Mouse (Mus musculus) embryonic facial prominence, embryonic 13.5 days (tissue): ENCODE measurements around the gene Cntn4. TPM values are rescaled to one million over a fixed set of nuclear protein-coding genes. Genes with fewer than 3 reads are reported as not detected.

ENCODE experiments used
- ATAC-seq: fragments of 200-750 bp; cut with Nextera tagmentation; 2 replicates; pipeline ENCODE4 v1.8.0; 2017; ENCODE audit warnings: low read depth; ENCODE audit not compliant: insufficient number of reproducible peaks, insufficient read depth, low FRiP score, low TSS enrichment
- H3K27ac ChIP-seq: fragments of 300-500 bp; sonication (generic); 2 replicates; pipeline ENCODE4 v1.5.1; 2015; ENCODE audit warnings: moderate library complexity, mild to moderate bottlenecking, inconsistent platforms
- H3K27me3 ChIP-seq: fragments of 300-500 bp; sonication (generic); 2 replicates; pipeline ENCODE4 v1.6.1; 2015; ENCODE audit warnings: mild to moderate bottlenecking, inconsistent platforms
- H3K36me3 ChIP-seq: fragments of 300-500 bp; sonication (generic); 2 replicates; pipeline ENCODE4 v1.6.1; 2015; ENCODE audit warnings: mild to moderate bottlenecking, inconsistent platforms
- H3K4me1 ChIP-seq: fragments of 300-500 bp; sonication (generic); 2 replicates; pipeline ENCODE4 v1.6.1; 2015; ENCODE audit warnings: inconsistent platforms
- H3K4me2 ChIP-seq: fragments of 300-500 bp; sonication (generic); 2 replicates; pipeline ENCODE4 v1.6.1; 2015; ENCODE audit warnings: moderate library complexity, mild to moderate bottlenecking, inconsistent platforms
- H3K4me3 ChIP-seq: fragments of 300-500 bp; sonication (generic); 2 replicates; pipeline ENCODE4 v1.5.1; 2015; ENCODE audit warnings: mild to moderate bottlenecking, inconsistent platforms
- H3K9ac ChIP-seq: fragments of 300-500 bp; sonication (generic); 2 replicates; pipeline ENCODE4 v1.6.1; 2015; ENCODE audit warnings: mild to moderate bottlenecking, inconsistent platforms
- H3K9me3 ChIP-seq: fragments of 300-500 bp; sonication (generic); 2 replicates; pipeline ENCODE4 v1.6.1; 2016; ENCODE audit warnings: inconsistent platforms
- WGBS: fragments of 180-500 bp; shearing (Covaris S2); methylation state at CpG from one replicate; pipeline ENCODE4 v1.1.7; 2015; ENCODE audit warnings: mixed read lengths; 5-methylcytosine and 5-hydroxymethylcytosine counted together
- polyA plus RNA-seq: library from polyadenylated mRNA; unstranded; fragments of >200 nt; fragmentation: Nextera tagmentation; extraction: Ambion mirVana; gene quantifications from 2 replicates; pipeline ENCODE4 v1.2.1, GENCODE M21; 2015

Gene Cntn4
- polyA plus RNA-seq, 1 experiment from 2014 or later: 13.3 TPM

GRCm38 (mm10) chr6:106471840-106472608, 794.6 kb downstream of the Cntn4 start:
- H3K27me3 ChIP-seq: no peaks in the 10 kb centered on the region
- ATAC-seq: no peak
- no peaks in the 10 kb centered on the region for H3K9me3 ChIP-seq
- H3K36me3 ChIP-seq: no peaks in the 10 kb centered on the region
- H3K4me2 ChIP-seq: no peak overlapping the region
- H3K4me3 ChIP-seq: no peak overlapping the region
- H3K27ac ChIP-seq: no peak overlapping the region
- H3K9ac ChIP-seq: no peak overlapping the region
- WGBS: 73% methylated on average over 2 of the region's 2 CpGs
- no peaks in the 10 kb centered on the region for H3K4me1 ChIP-seq

GRCm38 (mm10) chr6:106473871-106474270, 796.4 kb downstream of the Cntn4 start:
- WGBS: 91% methylated on average over 2 of the region's 2 CpGs
- H3K36me3 ChIP-seq: no peaks in the 10 kb centered on the region
- H3K4me2 ChIP-seq: no peak overlapping the region
- no peak overlapping the region for H3K4me3 ChIP-seq
- no peaks in the 10 kb centered on the region for H3K27me3 ChIP-seq
- H3K9me3 ChIP-seq: no peaks in the 10 kb centered on the region
- no peak overlapping the region for H3K9ac ChIP-seq
- ATAC-seq: no peak
- H3K4me1 ChIP-seq: no peaks in the 10 kb centered on the region
- H3K27ac ChIP-seq: no peak overlapping the region

- no peak overlapping the region for H3K9ac ChIP-seq
- ATAC-seq: no peak
- H3K27me3 ChIP-seq: no peaks in the 10 kb centered on the region
- H3K4me3 ChIP-seq: no peak overlapping the region
- H3K27ac ChIP-seq: no peak overlapping the region
- WGBS: 86% methylated on average over 1 of the region's 1 CpGs
- H3K36me3 ChIP-seq: no peaks in the 10 kb centered on the region
- H3K4me1 ChIP-seq: no peaks in the 10 kb centered on the region
- H3K9me3 ChIP-seq: no peaks in the 10 kb centered on the region
- H3K4me2 ChIP-seq: no peak overlapping the region
Measured at GRCm38 (mm10) chr6:106481533-106481932, 804.1 kb downstream of the Cntn4 start.

DNA sequence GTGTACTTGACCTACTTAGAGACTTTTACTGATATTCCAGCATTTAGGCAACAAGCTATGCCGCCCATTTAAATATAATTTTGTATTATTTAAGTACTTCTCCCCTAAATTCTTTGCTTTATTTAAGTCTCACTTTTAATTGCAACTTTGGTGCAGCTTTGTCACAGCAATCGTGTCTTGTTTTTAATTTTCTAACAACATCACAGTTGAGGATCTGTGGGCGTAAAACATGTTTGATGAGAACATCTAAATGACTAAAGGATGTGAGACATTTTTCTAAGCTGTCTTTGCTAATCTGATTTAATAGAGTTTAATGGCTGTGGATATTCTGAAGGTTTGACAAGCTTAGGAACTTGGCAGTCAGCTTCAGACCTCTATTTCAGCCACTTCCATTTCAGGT, 818.8 kb downstream of the Cntn4 start:
- no peak overlapping the region for H3K9ac ChIP-seq
- H3K27me3 ChIP-seq: no peaks in the 10 kb centered on the region
- no peak overlapping the region for H3K27ac ChIP-seq
- no peaks in the 10 kb centered on the region for H3K9me3 ChIP-seq
- H3K4me2 ChIP-seq: no peak overlapping the region
- no peak for ATAC-seq
- H3K4me1 ChIP-seq: no peaks in the 10 kb centered on the region
- H3K4me3 ChIP-seq: no peak overlapping the region
- H3K36me3 ChIP-seq: no peaks in the 10 kb centered on the region
- WGBS: 82% methylated on average over 3 of the region's 3 CpGs

DNA sequence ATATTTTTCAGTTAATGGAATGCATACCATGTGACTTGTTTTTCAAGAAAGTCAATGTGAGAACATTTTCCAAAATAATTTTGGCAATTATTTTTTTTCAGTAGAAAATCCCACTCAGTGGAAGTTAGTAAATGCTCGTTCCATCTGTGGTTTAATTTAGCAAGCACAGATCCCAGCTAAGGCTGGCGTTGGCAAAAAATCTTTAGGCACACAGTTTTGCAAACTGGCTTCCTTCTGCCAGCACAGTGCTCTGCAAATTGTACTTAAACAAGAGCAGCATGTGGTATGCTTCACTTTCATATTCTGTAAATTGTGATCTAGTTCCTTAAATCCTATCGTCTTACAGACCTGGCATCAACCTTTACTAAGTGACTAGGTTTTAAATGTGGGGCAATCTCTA, 821.7 kb downstream of the Cntn4 start:
- 81% methylated on average over 3 of the region's 3 CpGs for WGBS

DNA sequence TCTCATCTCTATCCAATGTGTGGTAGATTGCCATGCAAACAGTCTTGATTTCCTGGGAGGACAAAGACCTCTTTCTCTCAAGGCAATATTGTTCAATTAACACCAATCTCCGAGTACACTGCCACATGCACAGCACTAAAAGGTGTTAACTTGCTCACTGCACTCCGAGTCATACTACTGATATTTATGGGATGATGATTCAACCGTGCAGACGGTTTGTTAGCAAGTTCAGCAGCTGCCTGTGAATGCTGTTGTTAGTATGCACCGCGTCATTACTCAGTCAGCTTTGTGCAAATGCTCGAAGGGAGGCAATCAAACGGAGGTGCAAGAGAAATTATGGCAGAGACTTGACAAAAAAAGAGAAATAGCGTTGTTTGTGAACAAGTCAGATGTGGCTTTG, 826.5 kb downstream of the Cntn4 start:
- WGBS: 77% methylated on average over 9 of the region's 9 CpGs
- H3K36me3 ChIP-seq: no peaks in the 10 kb centered on the region

More for the DNA sequence above, 821.7 kb downstream of the Cntn4 start:
- no peak for ATAC-seq
- Histone ChIP-seq H3K36me3 (no peaks in the 10 kb centered on the region), H3K4me2 (no peak overlapping the region), H3K27me3 (no peaks in the 10 kb centered on the region), H3K9ac (no peak overlapping the region), H3K9me3 (no peaks in the 10 kb centered on the region), H3K4me3 (no peak overlapping the region), H3K4me1 (no peaks in the 10 kb centered on the region), H3K27ac (no peak overlapping the region)

DNA sequence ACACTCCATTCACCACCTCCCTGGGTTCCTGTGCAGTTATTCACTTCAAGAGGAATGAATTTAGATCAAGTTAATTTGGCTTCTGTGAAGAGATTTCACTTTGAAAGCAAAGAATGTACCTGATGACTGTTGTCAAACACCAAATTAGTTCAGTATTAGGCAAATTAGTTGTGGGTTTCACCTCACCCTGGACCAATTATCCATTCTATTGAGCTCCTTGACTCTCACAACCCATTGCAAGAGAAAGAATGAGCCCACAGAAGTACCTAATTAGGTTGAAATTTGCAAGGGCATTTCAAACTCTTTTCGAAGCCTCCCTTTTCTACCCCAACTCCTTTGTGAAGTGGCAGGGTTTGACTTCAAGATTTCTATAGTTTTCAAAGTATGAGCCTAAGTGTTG, 842.9 kb downstream of the Cntn4 start:
- 63% methylated on average over 1 of the region's 1 CpGs for WGBS
- Histone ChIP-seq H3K9me3 (no peaks in the 10 kb centered on the region), H3K4me2 (no peak overlapping the region), H3K27ac (no peak overlapping the region), H3K4me1 (no peaks in the 10 kb centered on the region), H3K4me3 (no peak overlapping the region), H3K36me3 (no peaks in the 10 kb centered on the region), H3K9ac (no peak overlapping the region), H3K27me3 (no peaks in the 10 kb centered on the region)
- no peak for ATAC-seq

More for the DNA sequence above, 826.5 kb downstream of the Cntn4 start:
- no peak for ATAC-seq
- H3K27ac ChIP-seq: no peak overlapping the region
- H3K4me1 ChIP-seq: no peaks in the 10 kb centered on the region
- H3K9me3 ChIP-seq: no peaks in the 10 kb centered on the region
- H3K27me3 ChIP-seq: no peaks in the 10 kb centered on the region
- no peak overlapping the region for H3K9ac ChIP-seq
- no peak overlapping the region for H3K4me3 ChIP-seq
- H3K4me2 ChIP-seq: no peak overlapping the region

DNA sequence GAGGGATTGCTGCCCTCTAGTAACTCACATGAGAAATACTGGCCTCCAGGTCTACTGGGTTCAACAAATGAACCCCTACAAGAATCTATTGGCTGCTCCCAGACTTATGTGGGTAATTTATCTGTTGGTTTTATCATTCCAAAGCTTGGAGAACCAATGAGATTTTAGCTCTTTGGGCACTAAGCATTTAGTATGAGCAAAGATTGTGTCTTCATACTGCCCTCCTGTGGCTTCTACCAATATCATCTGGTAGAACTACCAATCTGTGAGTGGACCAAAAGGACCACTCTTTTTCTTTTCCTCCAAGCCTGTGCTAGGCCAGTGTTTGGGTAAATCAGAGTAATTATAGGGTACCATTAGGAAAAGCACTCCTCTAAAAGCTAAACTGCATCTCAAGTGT, 866.0 kb downstream of the Cntn4 start:
- ATAC-seq: no peak
- no peaks in the 10 kb centered on the region for H3K27me3 ChIP-seq
- H3K9ac ChIP-seq: no peak overlapping the region
- H3K4me1 ChIP-seq: no peaks in the 10 kb centered on the region
- H3K4me2 ChIP-seq: no peak overlapping the region
- no peak overlapping the region for H3K4me3 ChIP-seq
- no peak overlapping the region for H3K27ac ChIP-seq
- H3K36me3 ChIP-seq: no peaks in the 10 kb centered on the region
- no peaks in the 10 kb centered on the region for H3K9me3 ChIP-seq

- no peaks in the 10 kb centered on the region for H3K27me3 ChIP-seq
- ATAC-seq: no peak
- WGBS: 64% methylated on average over 6 of the region's 6 CpGs
Measured at GRCm38 (mm10) chr6:106561649-106562048, 884.2 kb downstream of the Cntn4 start.

GRCm38 (mm10) chr6:106565316-106565715, 887.9 kb downstream of the Cntn4 start:
- Histone ChIP-seq H3K27ac (no peak overlapping the region), H3K9ac (no peak overlapping the region), H3K27me3 (no peaks in the 10 kb centered on the region), H3K9me3 (no peaks in the 10 kb centered on the region), H3K36me3 (no peaks in the 10 kb centered on the region), H3K4me3 (no peak overlapping the region), H3K4me2 (no peak overlapping the region), H3K4me1 (no peaks in the 10 kb centered on the region)
- WGBS: 77% methylated on average over 7 of the region's 7 CpGs
- no peak for ATAC-seq

More at GRCm38 (mm10) chr6:106561649-106562048, 884.2 kb downstream of the Cntn4 start:
- no peak overlapping the region for H3K27ac ChIP-seq
- no peaks in the 10 kb centered on the region for H3K9me3 ChIP-seq
- no peaks in the 10 kb centered on the region for H3K36me3 ChIP-seq
- H3K4me3 ChIP-seq: no peak overlapping the region
- no peaks in the 10 kb centered on the region for H3K4me1 ChIP-seq
- H3K4me2 ChIP-seq: no peak overlapping the region
- H3K9ac ChIP-seq: no peak overlapping the region

- Histone ChIP-seq H3K27ac (no peak overlapping the region), H3K4me1 (no peaks in the 10 kb centered on the region), H3K4me2 (no peak overlapping the region), H3K27me3 (no peaks in the 10 kb centered on the region), H3K36me3 (no peaks in the 10 kb centered on the region), H3K9me3 (no peaks in the 10 kb centered on the region), H3K9ac (no peak overlapping the region), H3K4me3 (no peak overlapping the region)
- no peak for ATAC-seq
- 69% methylated on average over 3 of the region's 3 CpGs for WGBS
Measured at GRCm38 (mm10) chr6:106565769-106566459, 888.5 kb downstream of the Cntn4 start.

- ATAC-seq: no peak
- H3K27ac ChIP-seq: no peak overlapping the region
- no peaks in the 10 kb centered on the region for H3K9me3 ChIP-seq
- no peak overlapping the region for H3K4me2 ChIP-seq
- H3K9ac ChIP-seq: no peak overlapping the region
- H3K27me3 ChIP-seq: no peaks in the 10 kb centered on the region
- H3K36me3 ChIP-seq: no peaks in the 10 kb centered on the region
- no peaks in the 10 kb centered on the region for H3K4me1 ChIP-seq
- H3K4me3 ChIP-seq: no peak overlapping the region
- WGBS: 72% methylated on average over 11 of the region's 11 CpGs
Measured at GRCm38 (mm10) chr6:106566929-106567621, 889.6 kb downstream of the Cntn4 start.
